Mouse (Mus musculus): ENCODE results near the gene Tmem199. TPM values are rescaled to one million over a fixed set of nuclear protein-coding genes. Genes with fewer than 3 reads are reported as not detected.

Gene Tmem199
- polyA plus RNA-seq, 1 experiment, result 41.3 TPM

DNA sequence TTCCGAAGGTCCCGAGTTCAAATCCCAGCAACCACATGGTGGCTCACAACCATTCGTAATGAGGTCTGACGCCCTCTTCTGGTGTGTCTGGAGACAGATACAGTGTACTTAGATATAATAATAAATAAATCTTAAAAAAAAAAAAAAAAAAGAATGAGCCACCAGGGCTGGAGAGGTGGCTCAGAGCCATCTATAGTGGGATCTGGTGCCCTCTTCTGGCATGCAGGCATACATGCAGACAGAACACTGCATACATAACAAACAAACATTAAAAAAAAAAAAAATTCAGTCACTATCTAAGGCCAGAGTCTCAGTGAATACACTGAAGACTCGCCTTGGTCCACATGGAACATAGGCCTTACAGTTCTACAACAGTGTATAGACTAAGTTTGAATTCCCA lies 2.8 kb downstream of the Tmem199 start:
- Histone ChIP-seq H3ac (ENCODE audit: control insufficient read depth, insufficient read length, low read depth) (no peak overlapping the region), H3K4me3 (ENCODE audit: insufficient read depth, poor library complexity, severe bottlenecking) (no peak overlapping the region), H3K79me2 (ENCODE audit: control insufficient read depth, insufficient read depth) (peaks cover 37% of the 10 kb centered on the region), H3K36me3 (ENCODE audit: control insufficient read depth, insufficient read depth) (peaks cover 45% of the 10 kb centered on the region), H3K27me3 (ENCODE audit: control insufficient read depth, insufficient read depth, insufficient read length) (no peaks in the 10 kb centered on the region), H3K79me3 (ENCODE audit: low read depth) (peaks cover 18% of the 10 kb centered on the region)
- TF ChIP-seq CTCF (IDR thresholded peaks at IDR 0.05; ENCODE audit: control insufficient read depth, insufficient read depth, insufficient read length) (no peak), MAX (IDR thresholded peaks at IDR 0.05) (no peak), CEBPB (IDR thresholded peaks at IDR 0.05; ENCODE audit: low read depth) (no peak), MYOD1 (IDR thresholded peaks at IDR 0.05; ENCODE audit: control insufficient read depth, insufficient read length, low read depth) (no peak), MYOG (IDR thresholded peaks at IDR 0.05; ENCODE audit: control insufficient read depth, extremely low read depth, insufficient read length) (no peak), USF1 (IDR thresholded peaks at IDR 0.05; ENCODE audit: low read depth) (no peak), FOSL1 (IDR thresholded peaks at IDR 0.05; ENCODE audit: insufficient read depth, low read length, poor library complexity, severe bottlenecking) (no peak)

DNA sequence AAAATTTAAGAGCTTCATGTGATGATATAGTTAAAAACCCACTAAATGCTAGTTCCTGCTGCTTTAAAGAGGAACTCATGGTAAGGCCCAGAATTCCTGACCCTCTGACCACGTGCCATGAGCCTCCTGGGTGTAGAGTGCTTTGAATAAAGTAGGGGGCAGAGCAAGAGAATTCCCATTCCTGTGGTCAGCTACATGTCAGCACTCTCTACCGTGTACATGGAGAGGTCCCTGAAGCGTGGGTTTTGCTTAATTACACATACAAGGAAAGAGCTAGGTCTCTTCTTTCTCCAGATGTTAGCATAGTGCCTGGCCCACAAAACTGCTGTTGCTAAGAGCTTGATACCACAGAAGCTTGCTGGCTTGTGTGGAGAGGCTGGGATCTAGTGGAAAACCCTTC lies 6.5 kb downstream of the Tmem199 start:
- peaks cover 35% of the 10 kb centered on the region for H3K36me3 ChIP-seq (ENCODE audit: control insufficient read depth, insufficient read depth)
- H3K4me3 ChIP-seq (ENCODE audit: insufficient read depth, poor library complexity, severe bottlenecking), result no peak overlapping the region
- H3K79me2 ChIP-seq (ENCODE audit: control insufficient read depth, insufficient read depth), result no peaks in the 10 kb centered on the region
- H3K27me3 ChIP-seq (ENCODE audit: control insufficient read depth, insufficient read depth, insufficient read length), result peaks cover 12% of the 10 kb centered on the region
- TF ChIP-seq MYOD1 (IDR thresholded peaks at IDR 0.05; ENCODE audit: control insufficient read depth, insufficient read length, low read depth) (no peak), MYOG (IDR thresholded peaks at IDR 0.05; ENCODE audit: control insufficient read depth, extremely low read depth, insufficient read length) (no peak), CEBPB (IDR thresholded peaks at IDR 0.05; ENCODE audit: low read depth) (no peak), FOSL1 (IDR thresholded peaks at IDR 0.05; ENCODE audit: insufficient read depth, low read length, poor library complexity, severe bottlenecking) (no peak), CTCF (IDR thresholded peaks at IDR 0.05; ENCODE audit: control insufficient read depth, insufficient read depth, insufficient read length) (no peak)
- H3ac ChIP-seq (ENCODE audit: control insufficient read depth, insufficient read length, low read depth), result no peak overlapping the region
- H3K79me3 ChIP-seq (ENCODE audit: low read depth), result no peaks in the 10 kb centered on the region

DNA sequence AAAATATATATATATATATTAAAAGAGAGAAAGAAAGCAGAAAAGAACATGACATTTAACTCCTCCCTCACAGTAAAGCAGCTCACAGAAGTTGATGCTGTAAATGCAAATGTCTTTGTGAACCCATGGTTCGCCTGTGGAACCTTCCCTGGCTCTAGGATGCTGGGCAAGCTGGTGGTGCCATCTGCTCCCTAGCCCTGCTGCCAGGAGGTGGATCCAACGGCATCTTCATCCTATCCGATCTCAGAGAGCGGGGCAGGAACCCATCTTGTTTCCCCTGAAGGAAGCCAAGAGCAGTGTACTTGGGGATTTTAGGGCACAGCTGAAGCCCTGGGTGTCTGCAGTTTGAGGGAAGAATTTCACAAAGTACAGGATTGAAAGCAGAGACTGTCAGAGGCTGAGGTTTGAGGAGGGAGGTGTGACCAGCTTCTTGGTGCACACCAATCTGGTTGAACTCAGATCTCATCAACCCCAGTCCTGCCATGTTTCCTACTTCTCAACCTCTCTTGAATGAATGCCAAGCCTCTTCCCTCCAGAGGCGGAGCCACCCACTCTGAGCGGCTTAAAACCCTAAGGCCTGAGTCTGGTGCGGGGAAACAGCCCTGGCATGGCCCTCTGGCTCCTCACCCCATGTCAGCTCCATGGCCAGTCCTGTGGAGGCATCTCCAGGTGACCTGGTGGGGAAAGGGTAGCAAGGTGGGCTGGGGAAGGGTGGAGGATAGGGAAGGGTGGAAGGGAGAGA lies 8.9 kb downstream of the Tmem199 start, which contains the start of gene Sebox:
Sebox (plus strand) TSS at position 539 of the 742 bp plus-strand sequence.
- H3K36me3 ChIP-seq (ENCODE audit: control insufficient read depth, insufficient read depth), result peaks cover 19% of the 10 kb centered on the region
- TF ChIP-seq MAX (IDR thresholded peaks at IDR 0.05) (no peak), CTCF (IDR thresholded peaks at IDR 0.05; ENCODE audit: control insufficient read depth, insufficient read depth, insufficient read length) (no peak), CEBPB (IDR thresholded peaks at IDR 0.05; ENCODE audit: low read depth) (no peak), FOSL1 (IDR thresholded peaks at IDR 0.05; ENCODE audit: insufficient read depth, low read length, poor library complexity, severe bottlenecking) (no peak), MYOD1 (IDR thresholded peaks at IDR 0.05; ENCODE audit: control insufficient read depth, insufficient read length, low read depth) (no peak), USF1 (IDR thresholded peaks at IDR 0.05; ENCODE audit: low read depth) (no peak), MYOG (IDR thresholded peaks at IDR 0.05; ENCODE audit: control insufficient read depth, extremely low read depth, insufficient read length) (no peak)

GRCm38 (mm10) chr11:78501529-78501928 lies 10.4 kb downstream of the Tmem199 start:
- H3K4me3 ChIP-seq (ENCODE audit: insufficient read depth, poor library complexity, severe bottlenecking), result no peak overlapping the region
- peaks cover 4% of the 10 kb centered on the region for H3K36me3 ChIP-seq (ENCODE audit: control insufficient read depth, insufficient read depth)
- H3K79me3 ChIP-seq (ENCODE audit: low read depth), result no peaks in the 10 kb centered on the region
- peaks cover 29% of the 10 kb centered on the region for H3K27me3 ChIP-seq (ENCODE audit: control insufficient read depth, insufficient read depth, insufficient read length)
- no peaks in the 10 kb centered on the region for H3K79me2 ChIP-seq (ENCODE audit: control insufficient read depth, insufficient read depth)
- TF ChIP-seq FOSL1 (IDR thresholded peaks at IDR 0.05; ENCODE audit: insufficient read depth, low read length, poor library complexity, severe bottlenecking), result no peak
- TF ChIP-seq CTCF (IDR thresholded peaks at IDR 0.05; ENCODE audit: control insufficient read depth, insufficient read depth, insufficient read length), result no peak
- no peak overlapping the region for H3ac ChIP-seq (ENCODE audit: control insufficient read depth, insufficient read length, low read depth)

More for the DNA sequence above, 8.9 kb downstream of the Tmem199 start, which contains the start of gene Sebox:
- no peaks in the 10 kb centered on the region for H3K79me3 ChIP-seq (ENCODE audit: low read depth)
- peaks cover 29% of the 10 kb centered on the region for H3K27me3 ChIP-seq (ENCODE audit: control insufficient read depth, insufficient read depth, insufficient read length)
- H3ac ChIP-seq (ENCODE audit: control insufficient read depth, insufficient read length, low read depth), result no peak within 1 kb of the TSS
- H3K79me2 ChIP-seq (ENCODE audit: control insufficient read depth, insufficient read depth), result no peaks in the 10 kb centered on the region
- no peak within 1 kb of the TSS for H3K4me3 ChIP-seq (ENCODE audit: insufficient read depth, poor library complexity, severe bottlenecking)

- H3K4me3 ChIP-seq (ENCODE audit: insufficient read depth, poor library complexity, severe bottlenecking), result no peak overlapping the region
- no peak overlapping the region for H3ac ChIP-seq (ENCODE audit: control insufficient read depth, insufficient read length, low read depth)
- TF ChIP-seq MYOD1 (IDR thresholded peaks at IDR 0.05; ENCODE audit: control insufficient read depth, insufficient read length, low read depth) (no peak), CEBPB (IDR thresholded peaks at IDR 0.05; ENCODE audit: low read depth) (no peak), CTCF (IDR thresholded peaks at IDR 0.05; ENCODE audit: control insufficient read depth, insufficient read depth, insufficient read length) (no peak), FOSL1 (IDR thresholded peaks at IDR 0.05; ENCODE audit: insufficient read depth, low read length, poor library complexity, severe bottlenecking) (no peak), MAX (IDR thresholded peaks at IDR 0.05) (no peak), USF1 (IDR thresholded peaks at IDR 0.05; ENCODE audit: low read depth) (no peak), MYOG (IDR thresholded peaks at IDR 0.05; ENCODE audit: control insufficient read depth, extremely low read depth, insufficient read length) (no peak)
- H3K36me3 ChIP-seq (ENCODE audit: control insufficient read depth, insufficient read depth), result no peaks in the 10 kb centered on the region
- H3K79me3 ChIP-seq (ENCODE audit: low read depth), result no peaks in the 10 kb centered on the region
- H3K79me2 ChIP-seq (ENCODE audit: control insufficient read depth, insufficient read depth), result no peaks in the 10 kb centered on the region
- H3K27me3 ChIP-seq (ENCODE audit: control insufficient read depth, insufficient read depth, insufficient read length), result peaks cover 29% of the 10 kb centered on the region
Measured at GRCm38 (mm10) chr11:78500623-78501202, 11.3 kb downstream of the Tmem199 start.
